ENCODE assay signal across 8 mouse cellular contexts in the genomic region with DNA sequence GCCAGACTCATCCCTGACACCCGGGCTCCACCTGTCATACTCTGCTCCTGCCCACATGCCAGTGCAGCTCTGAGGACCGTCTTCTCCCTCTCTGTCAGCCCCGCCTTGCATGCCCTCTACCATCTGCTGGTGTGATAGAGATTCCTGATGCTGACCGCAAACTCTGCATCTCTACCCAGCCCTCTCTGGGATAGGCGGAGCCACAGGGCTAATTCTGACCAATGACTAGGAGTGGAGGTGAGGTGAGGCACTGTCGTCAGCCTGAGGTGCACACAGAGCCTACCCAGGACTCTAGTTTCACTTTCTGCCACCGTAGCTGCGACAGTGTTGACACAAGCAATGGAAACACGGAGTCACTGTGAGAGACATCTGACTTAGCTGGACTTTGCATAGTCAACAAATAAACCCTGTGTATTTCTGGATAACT. TPM values are rescaled to one million over a fixed set of nuclear protein-coding genes. Genes with fewer than 3 reads are reported as not detected.
DNase-seq lines count a peak whose midpoint lies in the region; ATAC-seq and TF ChIP-seq lines count a peak whose summit lies in the region.

No protein-coding gene starts in this region.

- H3K36me3 ChIP-seq in forebrain, embryonic 16.5 days (ENCODE audit: control insufficient read depth, insufficient read depth) = no peaks in the 10 kb centered on the region
- H3K36me3 ChIP-seq in hindbrain, embryonic 13.5 days = no peaks in the 10 kb centered on the region
- H3K36me3 ChIP-seq in splenic B cell, adult 2 months (ENCODE audit: control insufficient read depth, insufficient read depth, low read length, poor library complexity, severe bottlenecking) = no peaks in the 10 kb centered on the region

- H3K4me1 ChIP-seq in forebrain, embryonic 16.5 days (replicated peaks; ENCODE audit: control insufficient read depth, insufficient read depth, low read length) = peaks cover 18% of the 10 kb centered on the region
- H3K4me1 ChIP-seq in hindbrain, embryonic 13.5 days (replicated peaks) = peaks cover 40% of the 10 kb centered on the region

- H3K9ac ChIP-seq in forebrain, embryonic 16.5 days (replicated peaks; ENCODE audit: low read depth, low read length) = no peak overlapping the region
- H3K9ac ChIP-seq in hindbrain, embryonic 13.5 days = peak overlapping the region; percentile 43; the same call in 1 of the 2 replicates

- peak overlapping the region; percentile 61 for H3K27ac ChIP-seq in layer of hippocampus, adult 2 months
- H3K27ac ChIP-seq in forebrain, embryonic 16.5 days (ENCODE audit: low read length) = no peak overlapping the region
- peak overlapping the region; percentile 48 for H3K27ac ChIP-seq in hindbrain, embryonic 13.5 days

- H3K27me3 ChIP-seq in forebrain, embryonic 16.5 days (replicated peaks; ENCODE audit: control insufficient read depth, insufficient read depth, low read length) = 0 out of 2 replicates have a peak, but pooled peaks cover 2% of the 10 kb centered on the region
- peaks cover 2% of the 10 kb centered on the region; the same call in 1 of the 2 replicates for H3K27me3 ChIP-seq in hindbrain, embryonic 13.5 days
- H3K27me3 ChIP-seq in splenic B cell, adult 2 months (ENCODE audit: control insufficient read depth, insufficient read depth, low read length, poor library complexity, severe bottlenecking) = no peaks in the 10 kb centered on the region

- H3K4me3 ChIP-seq in layer of hippocampus, adult 2 months = peak overlapping the region; percentile 48
- H3K4me3 ChIP-seq in forebrain, embryonic 16.5 days (replicated peaks; ENCODE audit: low read length) = peak overlapping the region; percentile 9
- peak overlapping the region; percentile 22 for H3K4me3 ChIP-seq in hindbrain, embryonic 13.5 days

- peak overlapping the region; percentile 39 for H3K4me2 ChIP-seq in forebrain, embryonic 16.5 days (ENCODE audit: low read length)
- peak overlapping the region; percentile 47 for H3K4me2 ChIP-seq in hindbrain, embryonic 13.5 days

- no peaks in the 10 kb centered on the region for H3K9me3 ChIP-seq in forebrain, embryonic 16.5 days (ENCODE audit: control insufficient read depth, low read length)
- H3K9me3 ChIP-seq in hindbrain, embryonic 13.5 days = no peaks in the 10 kb centered on the region

- TF ChIP-seq CTCF in layer of hippocampus, adult 2 months (conservative IDR thresholded peaks at IDR 0.05) = no peak

- DNase-seq in layer of hippocampus, adult 2 months (ENCODE audit: low spot score in 2 of 2) = no peak
- DNase-seq in layer of hippocampus, adult 9-10 months (ENCODE audit: low spot score) = no peak
- peak; percentile 76 to 91 for DNase-seq in cerebellum, adult 18-20 months
- DNase-seq in left cerebral cortex, postnatal 4 days = peak; percentile 50
- peak; percentile 78 for DNase-seq in mesoderm, embryonic 11.5 days (ENCODE audit: low read depth, low spot score)
- DNase-seq in splenic B cell, adult 2 months (ENCODE audit: low read depth, low spot score) = peak; percentile 93

- peak; percentile 45 for ATAC-seq in forebrain, embryonic 16.5 days
- ATAC-seq in hindbrain, embryonic 13.5 days (ENCODE audit: low FRiP score) = peak; percentile 77

- intact Hi-C loops in left cerebral cortex, postnatal 4 days (cut with DNase I) = no loop called here

- 5% methylated on average over 9 of the region's 9 CpGs for WGBS in forebrain, embryonic 16.5 days
- 4% methylated on average over 9 of the region's 9 CpGs for WGBS in hindbrain, embryonic 13.5 days

RNA-seq across cellular contexts. Expression of gene Ier5l, which starts 10.1 kb away (rescaled TPM):
- 10 to 100 TPM; 12.2 to 13.1 TPM for total RNA-seq in layer of hippocampus, adult 2 months (2021)
- 1.5 and 1.8 TPM in 2 replicates for polyA plus RNA-seq in forebrain, embryonic 16.5 days (2015; fragmentation: Nextera tagmentation; extraction: Ambion mirVana)
- 2.1 and 2.9 TPM in 2 replicates for polyA plus RNA-seq in hindbrain, embryonic 13.5 days (2015; fragmentation: Nextera tagmentation; extraction: Ambion mirVana)
- total RNA-seq in left cerebral cortex, postnatal 4 days (2021) = 10 to 100 TPM; 10.8 to 13.2 TPM

RNA-seq across cellular contexts. Expression of gene Ptpa, which starts 48.1 kb away (rescaled TPM):
- 100 to 1,000 TPM; 152 to 168 TPM for total RNA-seq in layer of hippocampus, adult 2 months (2021)
- polyA plus RNA-seq in forebrain, embryonic 16.5 days (2015; fragmentation: Nextera tagmentation; extraction: Ambion mirVana) = 146 and 163 TPM in 2 replicates
- 129 and 133 TPM in 2 replicates for polyA plus RNA-seq in hindbrain, embryonic 13.5 days (2015; fragmentation: Nextera tagmentation; extraction: Ambion mirVana)
- 100 to 1,000 TPM; 145 to 153 TPM for total RNA-seq in left cerebral cortex, postnatal 4 days (2021)

RNA-seq across cellular contexts. Expression of gene Crat, which starts 48.3 kb away (rescaled TPM):
- 10 to 100 TPM; 50.9 to 51.6 TPM for total RNA-seq in layer of hippocampus, adult 2 months (2021)
- polyA plus RNA-seq in forebrain, embryonic 16.5 days (2015; fragmentation: Nextera tagmentation; extraction: Ambion mirVana) = 21.3 and 21.4 TPM in 2 replicates
- polyA plus RNA-seq in hindbrain, embryonic 13.5 days (2015; fragmentation: Nextera tagmentation; extraction: Ambion mirVana) = 22.1 and 24.0 TPM in 2 replicates
- 10 to 100 TPM; 33.2 to 33.3 TPM for total RNA-seq in left cerebral cortex, postnatal 4 days (2021)

Comparison
In these comparisons a context has a peak if more than half of its experiments do, and no peak if none do; other contexts are left out.
1. DNase-seq: peak in cerebellum, adult 18-20 months (2 of 2), left cerebral cortex, postnatal 4 days (single experiment), mesoderm, embryonic 11.5 days (single experiment) and splenic B cell, adult 2 months (single experiment); none in layer of hippocampus, adult 2 months (0 of 2) and layer of hippocampus, adult 9-10 months (single experiment).
2. Peak in every context shown above with its lines, with median percentiles within 50 percentile points of each other: H3K4me3 ChIP-seq.